Mouse (Mus musculus): ENCODE data around the gene Cers6.

The Cers6 gene

GRCm38 (mm10) chr2:69099147-69099546, 237.9 kb downstream of the Cers6 start:
- no peak for ATAC-seq (ENCODE audit: insufficient number of reproducible peaks, low FRiP score, low TSS enrichment)

- peak; percentile 69; the same call in 1 of the 2 replicates for ATAC-seq (ENCODE audit: insufficient number of reproducible peaks, low FRiP score, low TSS enrichment)
These were observed 239.5 kb downstream of the Cers6 start for GRCm38 (mm10) chr2:69100706-69101105.

GRCm38 (mm10) chr2:69103526-69103925, 242.3 kb downstream of the Cers6 start:
- ATAC-seq (ENCODE audit: insufficient number of reproducible peaks, low FRiP score, low TSS enrichment) = no peak

DNA sequence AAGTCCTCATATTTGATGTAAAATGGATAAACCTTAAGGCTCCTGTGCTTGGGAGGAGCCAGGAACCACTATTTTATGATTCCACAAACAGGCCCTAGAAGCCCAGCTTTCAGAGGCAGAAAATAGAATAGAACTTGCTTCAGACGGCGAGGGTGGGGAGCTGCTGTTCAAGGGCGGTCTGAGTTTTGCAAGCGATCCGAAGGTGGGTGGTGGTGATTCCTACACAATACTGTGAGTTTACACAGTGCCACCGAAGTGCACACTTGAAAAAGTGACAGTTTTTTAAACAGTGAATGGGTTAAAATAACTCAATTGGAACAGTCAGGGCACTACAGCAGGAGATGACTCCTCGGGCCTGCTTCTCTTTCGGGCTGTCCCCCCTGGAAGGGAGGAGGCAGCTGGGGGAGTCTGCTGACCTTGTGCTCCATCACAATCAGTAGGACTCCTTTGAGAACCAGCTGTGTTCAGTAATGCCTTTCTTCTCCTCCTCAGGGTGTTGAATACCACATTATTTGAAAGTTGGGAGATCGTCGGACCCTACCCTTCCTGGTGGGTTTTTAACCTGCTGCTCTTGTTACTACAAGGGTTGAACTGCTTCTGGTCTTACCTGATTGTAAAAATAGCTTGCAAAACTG, 243.4 kb downstream of the Cers6 start:
- ATAC-seq (ENCODE audit: insufficient number of reproducible peaks, low FRiP score, low TSS enrichment) = no peak

DNA sequence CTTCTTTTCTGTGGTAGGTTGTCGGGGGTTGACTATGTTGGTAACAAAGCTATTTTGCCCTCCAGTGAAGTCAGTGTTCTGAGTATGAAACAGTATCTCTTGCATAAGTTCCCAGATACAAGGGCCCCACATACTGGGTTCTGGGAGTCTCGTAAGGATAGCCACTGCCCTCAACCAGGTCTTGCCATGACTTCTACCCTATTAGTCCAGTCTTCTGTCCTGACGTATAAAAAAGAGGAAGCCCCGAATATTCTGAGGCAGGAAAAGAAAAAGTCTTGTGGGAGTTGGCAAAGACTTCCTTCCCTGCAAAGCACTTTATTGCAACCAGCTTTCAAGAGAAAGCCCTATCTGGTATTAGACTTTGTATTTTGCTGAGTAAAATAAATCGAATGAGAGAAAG, 248.0 kb downstream of the Cers6 start:
- ATAC-seq (ENCODE audit: insufficient number of reproducible peaks, low FRiP score, low TSS enrichment) = no peak

- ATAC-seq (ENCODE audit: insufficient number of reproducible peaks, low FRiP score, low TSS enrichment) = no peak
These were observed 248.5 kb downstream of the Cers6 start for GRCm38 (mm10) chr2:69109710-69110109.

GRCm38 (mm10) chr2:69112609-69113008, 251.4 kb downstream of the Cers6 start:
- no peak for ATAC-seq (ENCODE audit: insufficient number of reproducible peaks, low FRiP score, low TSS enrichment)

DNA sequence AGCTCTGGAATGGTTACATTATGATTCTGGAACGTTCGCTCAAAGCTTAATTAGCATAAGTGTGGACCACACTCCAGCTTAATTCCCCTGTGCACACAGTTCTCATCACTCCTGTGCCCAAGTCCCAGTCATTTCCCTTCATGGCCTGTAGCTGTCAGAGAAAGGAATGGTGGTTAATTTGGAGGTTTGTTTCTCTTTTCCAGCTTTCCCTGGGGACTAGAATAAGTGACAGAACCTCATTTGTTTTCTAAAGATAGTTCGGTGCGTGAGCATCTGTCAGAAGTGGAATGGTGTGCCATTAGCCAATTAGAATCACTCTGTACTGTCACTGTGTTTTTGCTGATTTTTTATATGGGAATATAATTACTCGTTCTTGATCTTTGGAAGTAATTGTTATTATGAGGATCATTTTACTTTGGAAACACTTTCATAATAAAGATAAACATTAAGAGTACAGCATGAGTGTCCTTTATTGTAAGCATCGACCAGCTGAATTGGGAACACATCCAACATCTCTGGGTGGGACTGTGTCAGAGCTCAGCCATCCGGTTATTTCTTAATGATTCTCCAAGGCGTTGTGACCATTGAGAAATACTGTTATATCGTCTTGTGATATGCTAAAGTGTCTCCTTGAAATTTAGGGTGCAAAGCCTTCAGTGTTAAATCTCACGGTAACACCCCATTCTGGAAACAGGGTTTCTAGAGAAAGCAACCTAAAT, 252.7 kb downstream of the Cers6 start:
- no peak for ATAC-seq (ENCODE audit: insufficient number of reproducible peaks, low FRiP score, low TSS enrichment)

GRCm38 (mm10) chr2:69115921-69116320, 254.7 kb downstream of the Cers6 start:
- peak; percentile 10; the same call in 1 of the 2 replicates for ATAC-seq (ENCODE audit: insufficient number of reproducible peaks, low FRiP score, low TSS enrichment)

DNA sequence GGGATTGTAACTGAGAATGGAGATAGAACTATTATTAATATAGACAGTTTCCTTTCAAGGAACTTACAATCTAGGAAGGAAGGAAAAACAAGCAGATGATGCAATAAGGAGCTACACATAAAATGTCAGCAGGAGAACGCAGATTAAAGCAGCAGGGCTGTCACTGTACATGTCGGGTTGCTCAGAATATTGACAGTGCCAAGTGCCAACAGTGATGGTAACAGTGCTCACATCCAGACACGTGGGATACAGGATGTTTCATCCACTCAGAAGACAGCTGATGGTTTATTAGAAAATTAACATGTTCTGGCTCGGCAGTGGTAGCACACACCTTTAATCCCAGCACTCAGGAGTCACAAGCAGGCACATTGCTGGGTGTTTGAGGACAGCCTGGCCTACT, 255.5 kb downstream of the Cers6 start:
- no peak for ATAC-seq (ENCODE audit: insufficient number of reproducible peaks, low FRiP score, low TSS enrichment)

DNA sequence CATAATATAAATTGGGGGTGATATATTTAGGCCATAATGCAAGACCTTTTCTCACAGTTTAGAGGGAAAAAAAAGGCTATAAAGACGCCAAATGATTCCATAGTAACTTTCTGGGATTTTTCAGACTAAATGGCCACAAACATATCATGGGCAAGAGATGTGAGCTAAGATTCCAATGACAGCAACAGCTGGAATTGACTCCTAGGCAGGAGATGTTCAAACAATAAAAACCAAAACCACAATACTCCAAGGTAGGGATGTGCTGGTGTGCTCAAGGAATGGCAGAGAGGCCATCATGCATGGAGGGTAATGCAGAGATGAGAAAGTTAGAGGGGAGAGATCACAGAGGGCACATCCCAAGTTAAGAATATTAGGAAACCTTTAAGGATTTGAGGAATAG, 257.8 kb downstream of the Cers6 start:
- ATAC-seq (ENCODE audit: insufficient number of reproducible peaks, low FRiP score, low TSS enrichment) = no peak

- ATAC-seq (ENCODE audit: insufficient number of reproducible peaks, low FRiP score, low TSS enrichment) = no peak
These were observed 258.5 kb downstream of the Cers6 start for GRCm38 (mm10) chr2:69119718-69120117.

DNA sequence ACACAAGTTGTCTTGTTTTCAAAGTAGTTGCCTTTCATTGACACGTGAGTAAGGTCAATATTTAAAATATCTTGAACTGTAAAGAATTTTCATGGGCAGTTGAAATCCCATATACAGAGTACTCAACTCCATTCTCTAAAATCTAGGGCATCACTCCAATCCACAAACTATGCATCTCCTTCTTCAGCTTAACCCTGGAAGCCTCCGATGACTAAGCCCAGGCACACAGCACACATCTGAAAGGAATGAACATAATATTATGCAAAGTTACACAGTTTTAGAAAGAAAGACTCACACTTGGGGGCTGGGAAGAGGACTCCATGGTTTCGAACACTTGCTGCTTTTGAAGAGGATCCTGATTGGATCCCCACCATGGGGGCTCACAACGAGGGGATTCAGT, 260.4 kb downstream of the Cers6 start:
- no peak for ATAC-seq (ENCODE audit: insufficient number of reproducible peaks, low FRiP score, low TSS enrichment)

GRCm38 (mm10) chr2:69125425-69125824, 264.2 kb downstream of the Cers6 start:
- no peak for ATAC-seq (ENCODE audit: insufficient number of reproducible peaks, low FRiP score, low TSS enrichment)

GRCm38 (mm10) chr2:69128321-69128720, 267.1 kb downstream of the Cers6 start:
- ATAC-seq (ENCODE audit: insufficient number of reproducible peaks, low FRiP score, low TSS enrichment) = no peak

GRCm38 (mm10) chr2:69128921-69129395, 267.7 kb downstream of the Cers6 start:
- ATAC-seq (ENCODE audit: insufficient number of reproducible peaks, low FRiP score, low TSS enrichment) = no peak

DNA sequence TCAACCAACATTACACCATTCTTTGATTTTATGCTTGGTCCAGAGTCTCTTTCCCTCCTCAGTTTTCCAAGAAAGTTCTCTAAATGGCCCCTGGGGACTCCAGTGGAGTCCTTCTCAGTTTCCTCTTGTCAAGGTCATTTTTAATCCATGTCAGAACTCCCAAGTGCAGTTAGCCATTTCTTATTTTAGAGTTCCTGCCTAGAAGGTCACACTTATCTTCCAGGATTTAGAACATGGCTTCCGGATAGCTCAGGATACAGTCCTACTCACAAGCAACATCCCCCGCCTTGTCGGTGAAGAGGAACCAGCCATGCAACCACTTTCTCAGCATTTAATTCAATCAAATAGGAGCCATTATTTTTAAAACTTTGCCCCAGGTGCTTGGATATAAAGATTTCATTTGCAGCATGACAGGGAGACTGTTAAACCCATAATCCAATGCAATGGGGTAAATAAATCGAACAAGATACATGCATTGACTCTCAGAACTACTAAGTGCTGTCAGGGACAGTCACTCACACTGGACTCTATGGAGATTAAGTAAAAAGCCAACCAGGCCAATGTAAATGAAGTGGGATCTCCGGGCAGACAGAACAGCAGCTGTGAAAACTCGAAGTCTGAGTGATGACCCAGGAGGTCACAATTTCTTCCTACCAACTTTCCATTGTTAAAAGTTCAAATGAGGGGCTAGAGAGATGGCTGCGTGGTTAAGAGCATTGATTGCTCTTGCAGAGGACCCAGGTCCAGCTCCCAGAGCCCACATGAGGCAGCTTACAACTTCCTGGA, 268.4 kb downstream of the Cers6 start:
- ATAC-seq (ENCODE audit: insufficient number of reproducible peaks, low FRiP score, low TSS enrichment) = no peak

GRCm38 (mm10) chr2:69132046-69132445, 270.8 kb downstream of the Cers6 start:
- ATAC-seq (ENCODE audit: insufficient number of reproducible peaks, low FRiP score, low TSS enrichment) = no peak

GRCm38 (mm10) chr2:69132488-69133040, 271.3 kb downstream of the Cers6 start:
- ATAC-seq (ENCODE audit: insufficient number of reproducible peaks, low FRiP score, low TSS enrichment) = no peak

DNA sequence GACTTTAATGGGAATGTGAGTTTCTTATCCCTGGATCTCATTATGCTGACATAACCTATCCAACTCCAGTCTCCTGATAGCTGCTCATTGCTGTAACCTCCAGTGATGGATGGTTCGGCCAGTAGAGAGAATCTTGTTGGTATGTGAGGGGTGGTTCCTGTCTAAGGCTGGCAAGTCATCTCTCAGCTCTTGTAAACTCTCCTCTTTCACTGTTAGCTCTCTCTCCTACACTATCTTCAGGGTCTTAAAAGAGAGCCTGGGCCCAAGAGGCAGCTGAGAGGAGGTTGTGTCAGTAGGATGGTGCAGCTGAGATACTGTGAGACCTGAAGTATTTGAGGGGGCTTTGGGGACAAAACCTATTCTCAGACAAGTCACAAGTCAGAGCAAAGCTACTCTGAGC, 272.9 kb downstream of the Cers6 start:
- no peak for ATAC-seq (ENCODE audit: insufficient number of reproducible peaks, low FRiP score, low TSS enrichment)

DNA sequence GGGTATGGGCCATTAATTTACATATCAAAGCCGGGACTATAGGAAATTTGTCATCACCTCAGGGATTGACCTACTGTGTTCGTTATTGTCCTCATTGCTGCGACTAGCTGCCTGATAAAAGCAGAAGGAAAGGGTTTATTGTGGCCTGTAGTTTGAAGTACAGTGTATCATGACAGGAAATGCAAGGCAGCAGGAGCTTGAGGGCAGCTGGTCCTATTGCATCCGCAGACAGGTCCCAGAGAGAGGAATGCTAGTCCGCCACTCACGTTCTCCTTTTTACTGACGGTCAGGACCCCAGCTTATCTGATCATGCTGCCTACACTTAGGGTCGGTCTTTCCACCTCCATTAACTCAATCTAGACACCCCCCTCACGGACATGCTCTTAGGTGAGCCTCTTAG, 273.7 kb downstream of the Cers6 start:
- ATAC-seq (ENCODE audit: insufficient number of reproducible peaks, low FRiP score, low TSS enrichment) = no peak
